24 mouse cellular contexts compared by ENCODE assay signal in genomic region chr6:116319259-116319658, GRCm38 (mm10). TPM values are rescaled to one million over a fixed set of nuclear protein-coding genes. Genes with fewer than 3 reads are reported as not detected.
A peak's percentile ranks its signal among the peaks of the same experiment; 100 is the strongest.
DNase-seq lines count a peak whose midpoint lies in the region; TF ChIP-seq lines count a peak whose summit lies in the region.
"Had no signal": no experiment of that assay in that cellular context is flagged by ENCODE, and none has a peak within 500 bp of the region (broad histone marks: within the 10 kb centered on the region; RNA-seq: fewer than 3 reads in every experiment).

No protein-coding gene starts in this region.

- no peak overlapping the region for H3K27ac ChIP-seq in gastrocnemius, adult 2 months
- H3K27ac ChIP-seq: embryonic facial prominence, embryonic 12.5 days; embryonic facial prominence, embryonic 15.5 days; forebrain, embryonic 12.5 days; forebrain, embryonic 15.5 days; heart, embryonic 13.5 days; hindbrain, embryonic 10.5 days; hindbrain, embryonic 13.5 days; intestine, embryonic 15.5 days had no signal

- H3K4me3 ChIP-seq in gastrocnemius, adult 2 months, result no peak overlapping the region
- H3K4me3 ChIP-seq: embryonic facial prominence, embryonic 12.5 days; embryonic facial prominence, embryonic 15.5 days; forebrain, embryonic 12.5 days; forebrain, embryonic 15.5 days; heart, embryonic 13.5 days; hindbrain, embryonic 10.5 days; hindbrain, embryonic 13.5 days; intestine, embryonic 15.5 days had no signal

- TF ChIP-seq CTCF in gastrocnemius, adult 2 months (IDR thresholded peaks at IDR 0.05), result no peak

- intact Hi-C loops in gastrocnemius, adult 2 months (cut with DNase I), result no loop called here
- intact Hi-C loops in heart, postnatal 36 days (cut with DNase I), result no loop called here

- DNase-seq in gastrocnemius, adult 2 months, result peak; percentile 25
- DNase-seq in gastrocnemius, postnatal 4 days (ENCODE audit: low spot score in 2 of 2), result no peak
- DNase-seq in heart, adult 18-20 months, result peak; percentile 12 to 19
- DNase-seq in heart, postnatal 36 days, result no peak
- peak; percentile 11 for DNase-seq in 416B (ENCODE audit: low read depth)
- DNase-seq in skeletal muscle tissue, adult 2 months (ENCODE audit: low read depth, low spot score), result peak; percentile 3
- DNase-seq in ovary, postnatal 10 days (ENCODE audit: low spot score), result no peak
- DNase-seq: adrenal gland, adult 2 months; adrenal gland, postnatal 14 days; B cell, adult 2 months; cerebellum, adult 11 months; cerebellum, adult 2 months; cerebellum, adult 9-11 months; cerebellum, postnatal 25 days; gastrocnemius, postnatal 10 days; kidney, adult 11 months had no signal

RNA-seq across cellular contexts. Expression of gene March8, which starts 18.6 kb away (rescaled TPM):
- 10 to 100 TPM; 26.8 to 31.1 TPM for total RNA-seq in gastrocnemius, adult 2 months (2021)
- total RNA-seq in gastrocnemius, postnatal 4 days (2021), result 10 to 100 TPM; 36.8 to 41.1 TPM
- 10 to 100 TPM; 43.5 to 44.2 TPM for total RNA-seq in heart, adult 18-20 months (2021)
- 10 to 100 TPM; 45.4 to 50.6 TPM for total RNA-seq in heart, postnatal 36 days (2021)

RNA-seq across cellular contexts. Expression of gene Zfand4, which starts 55.2 kb away (rescaled TPM):
- under 1 TPM; 0.59 to 0.64 TPM for total RNA-seq in gastrocnemius, adult 2 months (2021)
- 1 to 10 TPM; 3.9 to 4.7 TPM for total RNA-seq in gastrocnemius, postnatal 4 days (2021)
- 1 to 10 TPM; 2.2 to 3.4 TPM for total RNA-seq in heart, adult 18-20 months (2021)
- total RNA-seq in heart, postnatal 36 days (2021), result 1 to 10 TPM; 4.2 to 5.2 TPM

Comparison
In these comparisons a context has a peak if more than half of its experiments do, and no peak if none do; other contexts are left out.
1. DNase-seq: peak in gastrocnemius, adult 2 months (single experiment), heart, adult 18-20 months (2 of 2), 416B (single experiment) and skeletal muscle tissue, adult 2 months (single experiment); none in gastrocnemius, postnatal 4 days (0 of 2), heart, postnatal 36 days (0 of 2) and ovary, postnatal 10 days (single experiment).